Mouse (Mus musculus) cerebellum, adult 9-11 months (tissue): ENCODE results near the gene Nsd1.
A peak's percentile ranks its signal among the peaks of the same experiment; 100 is the strongest.
"Not testable (repeated sequence)": the region's sequence is repeated elsewhere in the genome, so short reads cannot be mapped to it uniquely, and the experiment has no call there.

Experiments
- DNase-seq: peaks from one replicate; pipeline ENCODE4 v3.0.0; 2022

Nsd1 gene

GRCm38 (mm10) chr13:55191535-55191934 is 18.0 kb upstream of the Nsd1 start:
- peak; percentile 31 for DNase-seq

DNA sequence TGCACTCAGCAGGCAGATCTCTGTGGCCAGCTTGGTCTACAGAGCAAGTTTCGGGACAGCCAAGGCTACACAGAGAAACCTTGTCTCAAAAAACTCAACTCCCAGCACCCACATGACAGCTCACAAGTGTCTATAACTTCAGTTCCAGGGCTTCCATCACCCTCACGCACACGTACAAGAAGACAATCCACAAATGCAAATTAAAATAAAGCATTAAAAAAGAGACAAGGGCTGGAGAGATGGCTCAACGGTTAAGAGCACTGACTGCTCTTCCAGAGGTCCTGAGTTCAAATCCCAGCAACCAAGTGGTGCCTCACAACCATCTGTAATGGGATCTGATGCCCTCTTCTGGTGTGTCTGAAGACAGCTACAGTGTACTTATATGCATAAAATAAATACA is 6.8 kb upstream of the Nsd1 start:
- DNase-seq, result not testable (repeated sequence)

- no peak for DNase-seq
Measured at GRCm38 (mm10) chr13:55203740-55204139, 5.8 kb upstream of the Nsd1 start.

GRCm38 (mm10) chr13:55204667-55205389 is 4.8 kb upstream of the Nsd1 start:
- DNase-seq, result no peak

- DNase-seq, result no peak
Measured at GRCm38 (mm10) chr13:55205448-55206205, 4.0 kb upstream of the Nsd1 start.

- DNase-seq, result peak; percentile 62
Measured at GRCm38 (mm10) chr13:55208837-55209648, 539 bp upstream of the Nsd1 start.

DNA sequence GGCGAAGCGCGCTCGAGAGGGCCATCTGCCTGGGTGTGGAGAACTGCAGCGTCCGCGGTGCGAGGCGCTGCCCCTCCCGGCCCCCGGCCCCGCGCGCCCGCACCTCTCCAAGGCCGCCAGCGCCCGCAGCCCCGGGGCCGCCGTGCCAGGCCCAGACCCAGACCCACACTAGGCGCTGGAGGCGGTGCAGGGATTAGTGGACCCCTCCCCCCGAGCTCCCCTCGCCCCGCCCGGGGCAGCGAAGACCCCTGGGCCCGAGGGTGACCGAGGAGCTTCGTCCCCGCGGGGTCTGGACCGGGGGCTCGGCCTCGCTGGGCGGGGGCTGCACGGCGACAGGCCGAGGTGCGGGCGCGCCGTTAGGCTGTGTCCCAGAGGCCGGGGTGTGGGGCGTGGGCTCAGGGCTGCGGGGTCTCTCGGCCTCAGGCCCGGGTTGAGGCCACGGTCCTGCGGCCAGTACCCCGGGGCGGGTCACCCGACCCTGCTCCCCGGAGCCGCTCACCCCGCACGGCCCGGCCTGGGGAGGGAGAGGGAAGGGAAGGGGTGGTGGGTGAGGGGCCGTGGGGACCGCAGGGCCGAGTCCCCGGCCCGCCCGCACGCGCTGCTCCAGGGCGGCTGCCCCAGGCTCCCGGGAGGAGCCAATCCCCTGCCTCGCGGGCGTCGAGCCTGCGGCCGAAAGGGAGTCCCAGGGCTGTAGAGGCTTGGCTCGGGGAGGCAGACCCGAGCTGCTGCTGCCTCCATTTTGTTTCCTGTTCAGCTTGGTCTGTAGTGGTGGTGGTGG is 800 bp downstream of the Nsd1 start:
- DNase-seq, result peak; percentile 79

GRCm38 (mm10) chr13:55210971-55211220 is 1.3 kb downstream of the Nsd1 start:
- no peak for DNase-seq

- DNase-seq, result peak; percentile 90
Measured at GRCm38 (mm10) chr13:55211221-55212010, 1.8 kb downstream of the Nsd1 start.

GRCm38 (mm10) chr13:55212011-55212360 is 2.4 kb downstream of the Nsd1 start:
- DNase-seq, result no peak

GRCm38 (mm10) chr13:55212361-55213137 is 3.0 kb downstream of the Nsd1 start:
- peak; percentile 79 for DNase-seq

GRCm38 (mm10) chr13:55213138-55213806 is 3.7 kb downstream of the Nsd1 start:
- no peak for DNase-seq

GRCm38 (mm10) chr13:55224364-55224763 is 14.8 kb downstream of the Nsd1 start:
- no peak for DNase-seq

GRCm38 (mm10) chr13:55230701-55231100 is 21.1 kb downstream of the Nsd1 start:
- no peak for DNase-seq

- DNase-seq, result no peak
Measured at GRCm38 (mm10) chr13:55243205-55243604, 33.6 kb downstream of the Nsd1 start.

- no peak for DNase-seq
Measured at GRCm38 (mm10) chr13:55247293-55248030, 37.9 kb downstream of the Nsd1 start.

DNA sequence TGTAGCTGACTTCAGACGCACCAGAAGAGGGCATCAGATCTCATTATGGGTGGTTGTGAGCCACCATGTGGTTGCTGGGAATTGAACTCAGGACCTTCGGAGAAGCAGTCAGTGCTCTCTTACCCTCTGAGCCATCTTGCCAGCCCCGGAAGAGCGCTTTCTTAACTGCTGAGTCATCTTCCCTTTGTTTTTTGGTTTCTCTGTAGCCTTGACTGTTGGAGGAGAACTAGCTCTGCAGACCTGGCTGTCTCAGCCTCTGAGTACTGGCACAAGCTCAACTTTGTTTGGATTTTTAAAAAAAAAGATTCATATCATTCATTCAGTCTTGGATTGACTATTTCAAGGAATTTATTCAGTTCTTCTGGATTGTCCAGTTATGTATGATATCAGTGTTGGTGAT is 39.7 kb downstream of the Nsd1 start:
- no peak for DNase-seq

DNA sequence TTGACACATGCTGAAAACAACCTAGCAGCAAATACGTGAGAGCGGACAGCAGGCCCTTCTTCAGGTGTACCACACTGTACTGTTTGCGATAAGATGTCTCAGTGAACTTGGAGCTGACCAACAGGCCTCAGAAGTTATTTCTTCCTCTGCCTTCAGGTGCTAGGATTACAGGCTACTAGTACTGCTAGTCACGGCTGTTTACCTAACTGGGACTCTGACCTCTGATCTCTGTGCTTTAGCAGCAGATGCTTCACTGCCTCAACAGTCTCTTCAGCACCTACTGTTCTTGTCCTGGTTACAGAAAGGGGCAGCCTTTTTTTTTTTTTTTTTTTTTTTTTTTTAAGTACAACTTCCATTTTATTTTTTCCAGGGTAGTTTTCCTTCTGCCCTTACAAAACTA is 43.2 kb downstream of the Nsd1 start:
- no peak for DNase-seq

DNA sequence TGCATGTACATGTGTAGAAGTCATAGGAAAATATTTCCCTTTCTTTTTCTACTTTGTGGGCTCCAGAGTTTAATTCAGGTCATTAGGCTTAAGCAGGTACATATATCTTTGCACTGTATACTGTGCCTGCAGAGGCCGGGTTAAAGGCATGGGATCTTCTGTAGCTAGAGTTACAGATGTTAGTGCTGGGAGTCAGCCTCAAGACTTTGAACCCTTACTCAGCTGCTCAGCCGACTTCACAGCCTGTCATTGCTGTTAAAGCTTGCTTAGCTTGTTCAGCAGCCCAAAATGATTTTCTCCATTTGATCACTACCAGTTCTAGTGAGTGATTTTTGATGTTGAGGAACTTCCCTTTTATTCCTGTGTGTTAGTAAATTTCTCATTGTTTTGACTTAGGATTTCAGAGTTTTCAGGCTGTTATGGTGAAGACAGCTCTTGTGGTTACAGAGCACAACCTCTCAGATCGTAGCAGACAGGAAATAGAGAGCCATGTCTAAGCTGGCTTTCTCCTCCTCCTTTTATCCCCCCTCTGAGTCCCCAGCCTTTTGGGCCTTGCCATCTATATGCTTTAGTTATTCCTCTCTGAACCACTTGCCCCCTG is 45.6 kb downstream of the Nsd1 start:
- no peak for DNase-seq

DNA sequence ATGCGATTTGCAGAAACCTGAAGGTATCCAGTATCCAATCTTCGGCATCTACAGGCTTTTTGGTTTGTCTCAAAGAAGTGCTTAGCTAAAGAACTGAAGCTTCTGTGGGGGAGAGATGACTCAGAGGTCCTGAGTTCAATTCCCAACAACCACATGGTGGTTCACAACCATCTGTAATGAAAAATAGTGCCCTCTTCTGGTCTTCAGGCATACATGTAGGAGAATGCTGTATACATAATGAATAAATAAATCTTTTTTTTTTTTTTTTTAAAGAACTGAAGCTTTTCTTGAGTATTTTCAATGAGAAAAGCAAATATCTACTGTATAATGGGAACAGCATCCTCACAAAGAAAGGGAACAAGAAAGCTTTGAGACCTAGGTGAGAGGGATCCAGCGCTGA is 49.1 kb downstream of the Nsd1 start:
- DNase-seq, result no peak
